Mouse (Mus musculus) heart, postnatal 25 days (tissue): ENCODE measurements at regions not wholly inside any gene's neighbourhood (a gene's known extent, or its start where the extent isn't known, plus 50 kb on each side); places are given as distances from the start of the nearest gene placed in this dataset.
"Not testable (repeated sequence)": the region's sequence is repeated elsewhere in the genome, so short reads cannot be mapped to it uniquely, and the experiment has no call there.

ENCODE experiments used
- DNase-seq: peaks from one replicate; pipeline ENCODE4 v3.0.0; 2022; ENCODE audit warnings: low spot score
- intact Hi-C: fragments of 180-260 bp; cut with DNase I; formaldehyde crosslinking; loops from one replicate; pipeline ENCODE4 v1.15.1; 2025

DNA sequence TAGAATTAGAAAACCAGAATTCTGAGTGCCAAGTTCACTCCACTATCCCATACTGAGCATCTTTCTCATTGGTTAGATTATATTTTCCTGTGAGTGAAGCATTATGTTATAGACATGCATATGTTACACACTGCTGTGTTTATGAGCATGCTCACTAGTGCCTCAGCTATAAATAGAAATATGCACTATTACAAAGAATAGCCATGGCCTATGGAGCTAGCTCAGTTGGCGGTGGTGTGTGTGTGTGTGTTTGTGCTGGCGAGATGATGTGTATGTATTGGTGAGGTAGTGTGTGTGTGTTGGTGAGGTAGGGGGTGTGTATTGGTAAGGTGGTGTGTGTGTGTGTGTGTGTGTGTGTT is 106.2 kb downstream of the Sec31a start:
- intact Hi-C loops, result no loop called here
- no peak for DNase-seq

DNA sequence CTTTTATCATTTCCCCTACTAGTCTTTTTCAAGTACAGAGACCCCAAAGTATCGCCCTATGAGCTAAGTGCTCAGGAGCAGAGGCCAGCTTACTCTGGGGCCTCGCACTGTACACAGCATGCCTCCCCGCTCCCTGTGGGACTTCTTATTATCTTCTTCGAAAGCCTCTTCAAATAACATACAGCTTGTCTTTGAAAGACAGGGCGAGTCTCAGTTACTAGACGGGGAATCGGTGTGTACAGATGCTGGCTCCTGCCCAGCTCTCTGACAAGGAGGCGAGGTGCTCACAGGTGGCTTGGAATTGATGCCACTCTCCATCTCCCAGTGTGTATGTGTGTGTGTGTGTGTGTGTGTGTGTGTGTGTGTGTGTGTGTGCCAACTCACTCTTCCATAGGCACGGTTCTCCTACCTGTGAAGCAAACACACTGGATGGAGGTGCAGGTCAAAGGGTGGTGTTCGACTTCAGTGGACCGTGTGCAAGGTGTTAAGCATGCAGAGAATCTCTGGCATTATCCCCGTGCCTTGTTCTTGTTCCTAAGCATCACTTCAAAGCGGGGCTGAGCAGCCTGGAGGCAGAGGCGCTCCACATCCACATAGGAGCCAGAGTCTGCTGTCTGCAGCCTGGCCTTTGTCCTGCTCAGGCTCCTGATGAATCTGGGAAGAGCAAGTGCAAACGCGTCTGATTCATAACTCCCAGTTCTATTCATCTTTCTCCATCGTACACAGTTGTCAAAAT is 106.8 kb downstream of the Sec31a start:
- intact Hi-C loops, result no loop called here
- no peak for DNase-seq

DNA sequence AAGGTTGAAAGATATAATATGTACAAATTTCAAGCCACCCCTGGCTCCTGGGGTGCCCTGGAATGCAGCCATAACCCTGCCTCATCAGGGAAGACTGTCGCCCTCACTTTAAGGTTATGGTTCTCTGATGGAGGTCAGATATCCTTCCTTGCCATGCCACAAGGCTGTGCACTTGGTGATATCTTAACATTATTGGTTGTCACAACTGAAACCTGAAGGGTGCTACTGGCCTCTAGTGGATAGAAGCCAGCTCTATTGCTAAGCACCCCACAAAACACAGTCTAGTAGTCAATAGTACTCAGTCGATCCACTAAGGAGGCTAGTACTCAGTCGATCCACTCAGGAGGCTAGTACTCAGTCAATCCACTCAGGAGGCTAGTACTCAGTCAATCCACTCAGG is 111.6 kb downstream of the Sec31a start:
- intact Hi-C loops, result no loop called here
- no peak for DNase-seq

DNA sequence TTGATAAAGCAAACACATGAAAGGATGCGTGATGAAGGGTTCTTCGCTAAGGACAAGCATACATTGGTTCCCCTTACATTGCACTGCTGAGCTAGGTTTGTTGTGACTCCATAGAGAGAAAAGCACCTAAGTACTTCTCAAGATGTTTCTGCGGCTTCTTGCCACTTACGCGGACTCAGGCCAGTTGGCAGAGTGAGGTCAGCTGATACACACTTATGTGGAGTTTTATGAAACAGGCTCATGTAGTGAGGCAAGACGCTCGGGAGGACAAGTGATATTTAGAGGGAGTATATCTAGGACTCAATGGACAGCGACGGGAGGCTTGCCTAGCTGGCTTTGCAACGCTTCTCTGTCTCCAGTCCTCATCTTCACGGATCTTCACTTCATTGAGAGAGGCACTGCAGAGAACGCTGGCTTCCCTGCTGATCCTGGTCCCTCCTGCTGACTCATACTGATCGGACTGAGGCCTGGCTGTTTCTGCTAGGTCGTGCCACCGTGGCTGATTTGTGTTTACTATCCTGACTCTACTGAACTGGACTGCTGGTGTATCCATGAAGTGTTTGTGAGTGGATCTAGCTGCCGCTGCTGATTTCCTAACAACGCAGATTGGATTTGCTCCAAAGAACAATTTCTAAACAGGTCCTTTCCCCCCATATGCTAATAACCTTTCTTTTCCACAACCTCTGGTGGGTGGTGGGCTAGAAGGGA is 113.8 kb downstream of the Sec31a start:
- intact Hi-C loops, result no loop called here
- no peak for DNase-seq

DNA sequence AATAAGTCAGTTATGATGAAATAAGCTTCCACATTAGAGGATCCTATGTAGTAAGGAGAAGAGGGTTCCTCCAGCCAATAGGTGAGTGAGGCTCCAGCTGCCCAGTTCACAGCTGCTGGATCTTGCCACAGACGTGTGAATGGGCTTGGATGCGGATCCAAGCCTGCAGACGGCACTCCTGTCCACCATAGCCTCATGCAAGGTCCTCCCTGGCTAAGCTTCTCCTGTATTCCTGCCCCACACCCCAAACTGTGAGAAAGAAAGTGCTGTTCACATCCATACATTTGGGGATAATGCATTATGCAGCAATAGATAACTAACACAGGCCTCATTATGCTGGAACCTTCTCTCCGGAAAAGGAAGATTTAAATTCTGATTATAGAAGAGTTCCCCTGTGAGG is 116.9 kb downstream of the Sec31a start:
- no peak for DNase-seq
- intact Hi-C loops, result no loop called here

DNA sequence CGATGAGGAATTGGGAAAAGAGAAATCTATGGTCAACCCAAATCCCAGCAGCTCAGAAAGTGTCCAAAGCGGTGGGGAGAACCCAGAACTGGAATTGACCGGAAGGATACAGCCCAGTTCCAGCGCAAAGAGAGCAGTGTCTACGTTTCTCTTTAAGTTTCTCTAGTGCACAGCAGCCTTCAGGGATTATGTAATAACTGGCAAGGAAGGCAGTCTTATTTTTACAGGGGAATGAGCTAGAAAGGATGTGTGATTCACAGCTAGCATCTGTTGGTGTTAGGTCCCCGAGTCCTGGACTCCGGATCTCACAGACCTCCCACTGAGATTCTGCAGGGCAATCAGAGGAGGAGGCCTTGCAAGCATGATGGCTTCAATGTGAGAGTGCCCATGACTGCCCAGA is 121.8 kb downstream of the Sec31a start:
- intact Hi-C loops, result no loop called here
- DNase-seq, result no peak

DNA sequence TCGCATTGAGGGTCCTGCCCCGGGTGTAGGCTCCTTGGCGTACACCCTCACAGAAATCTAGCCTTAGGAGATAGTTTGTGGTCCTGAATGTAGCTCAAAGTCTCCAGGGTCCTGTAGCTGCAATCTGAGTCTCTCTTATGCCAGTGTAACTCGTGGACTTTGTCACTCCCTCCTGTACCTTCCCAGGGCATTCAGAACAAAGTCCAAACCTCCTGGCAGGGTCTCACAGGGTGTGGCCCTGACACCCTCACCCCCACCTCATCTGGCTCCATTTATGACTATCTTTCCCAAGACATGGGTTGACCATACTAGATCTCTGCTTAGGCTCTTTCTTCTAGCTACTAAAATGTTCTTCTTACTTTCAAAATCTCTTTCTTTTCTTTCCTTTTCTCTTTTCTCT is 120.6 kb upstream of the Tmem150c start:
- intact Hi-C loops, result no loop called here
- no peak for DNase-seq

DNA sequence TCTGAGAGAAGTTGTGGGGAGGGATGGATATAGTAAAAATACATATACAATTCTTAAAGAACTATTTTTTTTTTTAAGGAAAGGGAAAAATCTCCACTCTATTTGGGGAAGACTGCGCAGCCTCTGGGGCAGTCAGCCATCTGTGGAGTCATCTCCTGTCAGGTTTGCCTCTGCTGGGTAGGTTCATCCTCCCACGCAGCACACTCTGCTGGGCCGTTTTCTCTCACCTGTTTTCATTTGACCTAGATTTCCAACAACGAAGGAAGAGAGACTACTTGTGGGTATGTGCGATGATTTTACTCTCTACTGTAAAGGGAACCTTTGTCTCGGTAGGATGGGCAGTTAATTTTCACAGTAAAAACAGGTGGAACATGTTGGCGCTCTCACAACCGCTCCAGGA is 119.9 kb upstream of the Tmem150c start:
- intact Hi-C loops, result no loop called here

DNA sequence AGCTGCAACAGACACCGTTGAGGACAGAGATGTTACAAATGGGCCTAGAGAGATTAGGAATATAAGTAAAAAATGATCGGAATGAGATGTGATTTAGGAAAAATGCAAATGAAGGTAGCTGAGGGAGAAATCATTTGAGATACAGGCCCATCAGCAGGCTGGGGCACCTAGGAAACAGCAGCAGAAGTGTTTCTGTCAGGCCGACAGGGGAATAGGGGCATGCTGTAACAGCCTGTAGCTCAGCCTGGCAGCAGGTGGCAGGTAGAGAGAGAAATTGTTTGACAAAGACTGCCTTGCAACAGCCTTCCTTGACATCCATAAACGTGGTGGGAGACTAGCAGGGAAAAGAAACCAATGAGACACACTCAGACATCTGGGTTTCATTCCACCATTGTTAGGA is 115.1 kb upstream of the Tmem150c start:
- DNase-seq, result no peak
- intact Hi-C loops, result no loop called here

More for the DNA sequence above, 119.9 kb upstream of the Tmem150c start:
- DNase-seq, result no peak

DNA sequence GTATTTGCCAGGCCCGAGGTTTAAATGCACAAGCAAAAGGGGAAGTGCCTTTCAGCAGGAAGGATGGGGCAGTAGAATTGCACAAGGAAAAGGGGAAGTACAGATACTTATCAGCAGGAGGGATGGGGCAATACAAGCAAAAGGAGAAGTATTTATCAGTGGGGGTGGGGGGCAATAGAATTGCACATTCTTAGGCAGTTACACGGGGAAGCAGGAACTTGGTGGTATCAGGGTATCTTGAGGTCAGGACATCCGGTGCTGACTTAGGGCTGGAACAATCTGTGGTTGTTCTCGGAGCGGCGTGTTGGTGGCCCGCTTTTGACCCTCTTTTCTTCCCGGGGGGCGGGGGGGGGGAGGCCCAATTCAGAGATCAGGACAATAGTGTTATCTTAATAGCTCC is 112.4 kb upstream of the Tmem150c start:
- DNase-seq, intact Hi-C loops: not testable (repeated sequence)

DNA sequence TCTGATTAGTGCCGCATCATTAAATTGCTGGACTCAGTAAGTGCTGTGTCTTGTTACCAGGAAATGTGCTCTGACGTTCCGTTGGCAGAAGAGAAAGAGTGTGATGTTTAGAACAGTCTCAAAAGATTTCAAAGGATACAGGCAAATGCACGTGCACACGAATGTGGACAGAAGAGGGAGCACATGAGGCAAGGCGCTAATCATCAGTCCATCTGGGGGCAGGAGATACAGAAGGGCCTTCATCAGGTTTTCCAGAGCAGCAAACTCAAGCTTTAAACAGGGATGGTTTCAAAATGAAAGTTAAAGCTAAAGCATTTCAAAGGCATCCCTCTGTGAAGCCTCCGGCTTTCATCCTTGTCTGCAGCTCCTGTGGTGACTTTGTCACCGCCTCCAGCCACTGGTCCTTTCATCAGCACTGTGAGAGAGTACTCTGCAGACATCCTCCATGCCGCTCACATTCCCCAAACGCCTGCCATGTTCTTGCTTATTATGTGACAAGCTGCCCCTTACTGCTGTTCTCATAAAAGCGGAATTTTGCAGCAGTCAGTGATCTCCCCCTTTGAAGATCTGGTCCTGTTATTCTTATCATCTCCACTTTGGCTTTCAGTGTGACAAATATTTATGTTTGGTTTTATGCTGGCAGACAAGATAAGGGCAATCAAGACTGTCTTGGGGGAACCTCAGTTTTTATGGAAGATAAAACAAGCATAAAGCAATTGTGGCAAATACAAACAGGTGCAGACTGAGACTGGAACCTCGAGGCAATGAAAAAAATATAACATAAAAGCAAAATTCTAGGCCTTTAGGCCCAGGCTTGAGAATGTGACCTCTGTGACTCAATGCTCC is 111.5 kb upstream of the Tmem150c start:
- intact Hi-C loops, result no loop called here
- DNase-seq, result no peak

DNA sequence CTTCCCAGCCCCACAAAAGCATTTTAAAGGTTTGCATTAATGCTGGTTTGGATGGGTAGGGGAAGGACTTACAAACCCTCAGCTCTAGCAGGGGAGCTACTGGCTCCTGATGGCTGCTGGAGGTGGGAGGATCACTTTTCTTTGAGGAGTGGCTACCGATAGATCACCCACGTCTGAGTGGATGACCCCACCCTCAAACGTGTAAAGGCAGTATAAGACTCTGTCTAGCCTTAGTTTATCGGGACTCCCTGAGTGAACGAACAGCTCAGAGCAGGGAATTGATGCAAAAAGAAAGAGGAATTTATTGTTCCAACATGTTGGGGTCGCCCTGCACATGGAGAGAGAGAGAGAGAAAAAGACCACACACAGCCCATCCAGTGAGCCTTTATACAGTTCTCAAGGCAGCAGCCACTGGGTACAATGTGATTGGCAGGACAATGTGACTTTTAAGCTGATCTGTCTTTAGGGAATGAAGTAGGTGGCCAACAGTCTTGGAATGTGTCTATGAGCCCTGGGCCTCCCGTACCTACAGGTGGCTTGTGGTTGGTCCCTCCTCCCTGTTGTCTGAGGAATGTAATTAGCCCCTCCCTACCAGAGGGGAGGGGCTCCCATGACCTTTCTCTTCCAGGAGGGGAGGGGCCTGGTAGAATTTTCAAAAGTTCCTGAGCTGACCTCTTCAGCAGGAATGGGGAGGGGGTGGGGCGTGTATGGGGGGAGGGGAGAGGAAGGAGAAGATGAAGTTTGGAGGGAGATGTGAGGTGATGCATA is 108.7 kb upstream of the Tmem150c start:
- intact Hi-C loops, result no loop called here
- no peak for DNase-seq

DNA sequence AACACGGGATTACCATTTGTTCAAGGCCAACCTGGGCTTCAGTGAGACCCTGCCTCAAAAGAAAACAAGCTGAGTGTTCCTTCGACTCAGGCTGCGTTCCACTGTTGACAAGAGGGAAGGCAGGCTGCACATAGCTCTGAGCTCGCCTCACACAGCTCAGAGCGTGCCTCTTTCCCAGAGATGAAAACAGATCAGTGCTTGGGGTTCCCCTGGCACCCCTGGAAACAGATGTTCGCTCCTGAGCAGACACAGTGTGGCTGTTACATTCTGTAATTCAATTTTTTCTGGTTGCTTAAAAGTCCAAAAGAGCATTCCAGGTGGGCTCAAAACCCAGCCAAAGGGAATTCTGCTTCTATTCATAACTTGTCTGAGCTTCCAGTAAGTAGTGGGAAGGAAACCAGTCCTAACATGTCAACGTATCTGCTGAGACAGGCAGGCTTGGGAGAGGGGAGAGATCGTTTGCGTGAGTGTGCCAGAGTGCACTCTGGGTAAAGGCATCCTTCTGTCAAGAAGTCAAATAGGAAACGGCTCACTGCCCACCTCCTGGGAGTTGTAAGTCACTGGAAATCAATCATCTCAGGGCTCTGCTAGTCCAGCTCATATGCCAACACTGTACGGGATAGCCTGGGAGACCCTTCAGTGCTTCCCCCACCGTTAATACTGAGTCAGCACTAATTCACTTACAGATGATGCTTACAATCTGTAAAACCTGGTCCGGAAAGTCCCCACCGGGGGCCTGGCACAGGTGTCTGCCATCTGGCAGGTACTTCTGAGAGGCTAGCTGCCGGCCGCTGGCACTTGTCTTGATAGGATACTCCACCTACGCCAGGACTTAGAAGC is 107.3 kb upstream of the Tmem150c start:
- intact Hi-C loops, result no loop called here
- no peak for DNase-seq

DNA sequence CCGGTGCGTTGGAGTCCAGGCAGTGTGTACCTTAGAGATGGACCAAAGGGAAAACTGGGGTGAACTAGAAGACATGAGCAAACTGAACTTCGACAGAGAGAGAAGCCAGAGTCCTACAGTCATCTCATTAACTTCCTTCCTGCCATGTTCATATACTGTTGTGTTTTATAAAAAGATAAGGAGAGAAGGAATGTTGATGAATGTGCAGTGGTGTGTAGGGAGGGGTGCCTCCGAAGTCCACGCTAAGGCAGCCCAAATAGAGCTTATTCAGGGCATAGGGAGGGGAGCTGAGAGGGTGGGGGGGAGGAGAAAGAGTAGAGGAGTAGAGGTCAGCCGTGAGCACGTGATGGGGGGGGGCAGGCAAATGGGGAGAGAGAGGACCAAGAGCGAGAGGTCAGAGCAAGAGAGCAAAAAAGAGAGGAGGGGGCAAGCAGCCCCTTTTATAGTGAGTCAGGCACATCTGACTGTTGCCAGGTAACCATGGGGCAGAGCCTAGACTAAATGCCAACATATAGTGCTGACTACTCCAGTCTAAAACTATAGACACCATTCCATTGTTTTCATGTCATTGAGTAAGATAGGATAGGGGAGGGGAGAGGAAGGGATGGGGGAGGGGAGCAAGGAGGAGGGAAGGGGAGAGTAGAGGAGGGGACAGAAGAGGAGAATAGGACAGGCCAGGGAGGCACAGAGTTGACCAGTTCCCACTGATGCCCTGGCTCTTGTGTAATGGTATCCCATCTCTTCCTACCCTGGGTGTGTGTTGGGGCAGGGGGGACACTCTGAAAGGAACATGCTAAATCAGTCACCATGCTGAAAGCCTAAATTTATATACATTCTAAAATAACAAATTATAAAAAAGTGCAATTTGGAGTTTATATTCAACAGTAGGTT is 100.4 kb upstream of the Tmem150c start:
- intact Hi-C loops, result no loop called here
- no peak for DNase-seq

DNA sequence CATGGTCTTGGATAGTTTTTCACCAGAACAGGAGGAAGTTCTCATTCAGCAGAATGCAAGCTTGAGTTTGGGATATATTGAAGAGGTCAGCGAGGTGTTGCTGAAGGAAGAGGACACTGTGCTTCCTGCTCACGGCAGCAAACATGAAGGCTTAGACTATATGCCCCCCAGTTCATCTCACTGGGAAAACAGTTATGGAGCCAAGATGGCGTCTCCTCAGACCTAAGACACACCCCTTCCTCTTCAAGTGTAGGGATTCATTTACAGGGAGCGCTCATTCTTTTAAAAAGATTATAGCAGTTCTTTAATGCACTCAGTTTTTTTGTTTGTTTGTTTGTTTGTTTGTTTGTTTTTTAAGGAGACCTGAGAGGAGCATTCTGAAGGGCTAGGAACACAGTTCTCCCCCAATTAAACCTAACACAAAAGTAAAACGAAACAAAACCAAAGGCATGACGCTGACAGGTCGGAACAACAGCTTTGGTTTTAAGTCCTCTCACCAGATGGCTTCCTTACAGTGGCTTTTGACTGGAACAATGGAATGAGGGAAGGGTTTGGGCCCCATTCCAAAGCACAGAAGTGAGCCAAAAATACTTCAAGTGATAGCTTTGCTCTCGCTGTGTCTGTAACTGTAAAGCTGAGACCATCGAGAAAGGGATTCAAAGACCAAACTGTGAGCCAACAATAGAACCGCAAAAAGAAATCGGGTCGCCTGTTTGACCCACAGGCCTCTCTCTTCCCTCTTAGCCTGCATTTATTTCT is 99.5 kb upstream of the Tmem150c start:
- intact Hi-C loops, result no loop called here
- DNase-seq, result no peak

DNA sequence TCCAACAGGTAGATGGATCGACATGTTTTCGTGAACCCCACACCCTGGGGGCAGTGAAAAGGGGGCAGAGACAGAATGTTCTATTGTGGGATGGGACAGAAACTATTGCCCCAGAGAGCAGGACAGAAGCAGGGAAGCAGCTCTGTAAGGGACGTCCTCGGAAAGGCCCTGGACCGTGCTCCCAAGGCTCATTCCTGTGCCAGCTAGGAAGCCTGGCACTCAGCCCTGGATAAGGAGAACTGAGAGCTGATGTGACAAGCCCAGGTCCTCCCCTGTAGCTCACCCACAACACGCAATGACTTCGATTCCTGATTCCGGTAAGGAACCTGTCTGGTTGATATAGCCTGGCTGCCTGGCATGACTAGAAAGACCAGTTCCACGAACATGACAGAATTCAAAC is 95.7 kb upstream of the Tmem150c start:
- intact Hi-C loops, result no loop called here
- no peak for DNase-seq

DNA sequence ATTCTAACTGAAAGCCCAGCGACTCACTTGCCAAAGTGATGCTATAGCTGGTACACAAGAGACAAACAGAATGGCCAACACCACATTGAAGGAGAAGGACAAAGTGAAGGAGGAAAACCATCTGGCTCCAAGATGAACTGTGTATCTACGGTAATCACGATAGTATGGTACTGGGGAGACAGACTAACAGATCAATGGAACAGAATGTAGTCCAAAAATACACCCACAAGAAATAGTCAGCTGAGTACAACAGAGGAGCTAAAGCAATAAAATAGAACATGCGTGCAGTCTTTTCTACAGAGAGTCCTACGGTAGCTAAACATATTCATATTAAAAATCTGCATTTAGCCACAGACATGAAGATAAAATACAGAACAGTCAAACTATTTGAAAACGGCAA is 92.4 kb upstream of the Tmem150c start:
- DNase-seq, result no peak
- intact Hi-C loops, result no loop called here

DNA sequence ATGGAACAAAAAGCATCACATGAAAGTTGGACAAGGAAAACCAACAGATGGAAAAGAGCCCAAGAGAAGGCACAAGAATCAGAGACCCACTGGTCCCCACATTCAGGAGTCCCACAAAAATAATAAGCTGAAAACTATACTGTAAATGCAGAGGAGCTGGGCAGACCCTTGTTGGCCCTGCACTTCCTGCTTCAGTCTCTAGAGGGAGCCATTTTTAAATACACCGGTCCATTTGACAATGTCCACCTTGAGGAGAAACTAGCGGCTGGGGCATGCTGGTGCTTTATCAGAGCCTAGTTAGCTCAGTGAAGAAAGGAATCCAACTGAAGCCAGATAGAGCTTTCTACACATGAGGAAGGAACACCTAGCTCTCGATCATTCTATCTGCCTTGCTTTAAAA is 90.1 kb upstream of the Tmem150c start:
- intact Hi-C loops, result no loop called here
- DNase-seq, result no peak
